Mouse (Mus musculus): Measurements from ENCODE around the gene Fcer1g.

Gene Fcer1g

DNA sequence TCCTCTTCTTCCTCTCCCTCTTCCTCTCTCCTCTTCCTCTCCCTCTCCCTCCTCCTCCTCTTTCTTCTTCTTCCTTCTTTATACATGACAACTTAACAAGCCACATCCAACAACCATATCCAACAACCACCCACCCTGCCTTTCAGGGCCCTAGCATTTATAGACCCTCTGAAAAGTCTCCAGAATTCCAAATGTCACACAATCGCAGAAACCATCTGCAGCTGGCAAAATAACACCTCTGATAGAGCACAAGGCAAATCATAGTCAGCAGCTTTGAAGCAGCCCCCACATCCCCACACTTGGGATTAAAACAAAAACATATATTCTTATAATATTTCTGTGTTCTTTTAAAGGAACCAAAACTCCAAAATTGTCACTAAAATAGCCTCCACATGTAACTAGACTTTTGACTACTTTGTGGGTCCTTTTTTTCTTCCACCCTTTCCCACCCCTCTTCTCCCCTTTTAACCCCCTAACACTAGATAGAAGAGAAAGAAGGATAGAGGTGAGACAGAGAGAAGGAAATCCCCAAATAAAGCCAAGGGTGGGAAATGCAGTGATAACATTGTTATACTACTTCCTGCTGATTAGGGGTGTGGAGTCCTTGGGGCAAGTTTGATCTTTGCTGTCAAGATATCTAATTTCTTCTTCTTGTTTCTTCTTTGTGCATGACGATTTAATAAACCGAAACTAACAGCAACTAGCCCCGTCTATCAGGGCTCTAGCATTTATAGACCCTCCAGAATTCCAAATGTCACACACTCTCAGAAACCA lies 32.0 kb upstream of the Fcer1g start:
- DNase-seq (ENCODE audit: low read depth, low spot score), result no peak

DNA sequence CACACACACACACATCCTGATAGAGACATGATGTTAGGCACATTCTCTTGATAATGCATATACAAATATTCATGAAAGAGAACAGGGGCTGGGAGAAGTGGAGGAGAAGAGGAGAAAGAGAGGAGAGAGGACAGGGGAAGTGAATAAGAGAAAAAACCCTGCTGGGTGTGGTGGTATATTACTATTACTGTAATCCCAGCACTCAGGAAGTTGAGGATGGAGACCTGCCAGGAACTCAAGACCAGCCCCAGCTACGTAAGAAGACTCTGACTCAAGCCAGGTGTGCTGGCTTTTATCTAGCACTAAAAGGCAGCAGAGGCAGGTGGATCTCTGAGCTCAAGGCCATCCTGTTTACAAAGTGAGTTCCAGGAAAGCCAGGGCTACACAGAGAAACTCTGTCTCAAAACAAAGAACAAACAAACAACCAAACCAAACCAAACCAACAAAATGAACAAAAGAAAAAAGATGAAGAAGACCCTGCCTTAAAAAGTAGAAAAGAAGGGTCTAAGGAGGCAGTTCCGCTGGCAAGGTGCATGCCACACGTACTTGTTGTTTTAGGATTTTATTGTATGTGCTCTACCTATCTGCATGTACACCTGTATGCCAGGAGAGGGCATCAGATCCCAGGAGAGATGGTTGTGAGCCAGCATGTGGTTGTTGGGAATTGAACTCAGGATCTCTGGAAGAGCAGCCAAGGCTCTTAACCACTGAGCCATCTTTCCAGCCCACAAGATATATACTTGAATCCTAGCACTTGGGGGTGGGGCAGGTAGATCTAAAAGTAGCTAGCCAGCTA lies 29.7 kb upstream of the Fcer1g start:
- DNase-seq (ENCODE audit: low read depth, low spot score), result peak; percentile 76

DNA sequence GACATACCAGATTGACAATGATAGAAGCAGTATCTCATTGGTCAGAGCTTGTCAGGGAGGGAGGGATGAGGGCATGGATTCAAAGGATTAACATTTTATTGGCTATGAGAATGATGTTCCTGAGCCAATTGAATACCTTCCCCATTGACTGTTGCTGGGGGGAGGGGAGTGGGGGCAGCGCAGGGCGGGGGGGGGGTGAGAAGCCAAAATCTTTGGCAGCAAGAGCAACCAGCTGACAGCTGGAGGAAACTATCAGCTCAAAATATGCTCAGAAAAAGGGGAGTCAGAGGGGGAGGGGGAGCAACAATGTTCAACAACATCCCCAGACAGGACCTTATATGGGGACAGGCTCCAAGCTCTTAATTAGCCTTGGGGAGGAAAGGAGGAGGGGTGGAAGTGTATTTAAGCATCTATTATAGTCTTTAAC lies 29.0 kb upstream of the Fcer1g start:
- no peak for DNase-seq (ENCODE audit: low read depth, low spot score)

DNA sequence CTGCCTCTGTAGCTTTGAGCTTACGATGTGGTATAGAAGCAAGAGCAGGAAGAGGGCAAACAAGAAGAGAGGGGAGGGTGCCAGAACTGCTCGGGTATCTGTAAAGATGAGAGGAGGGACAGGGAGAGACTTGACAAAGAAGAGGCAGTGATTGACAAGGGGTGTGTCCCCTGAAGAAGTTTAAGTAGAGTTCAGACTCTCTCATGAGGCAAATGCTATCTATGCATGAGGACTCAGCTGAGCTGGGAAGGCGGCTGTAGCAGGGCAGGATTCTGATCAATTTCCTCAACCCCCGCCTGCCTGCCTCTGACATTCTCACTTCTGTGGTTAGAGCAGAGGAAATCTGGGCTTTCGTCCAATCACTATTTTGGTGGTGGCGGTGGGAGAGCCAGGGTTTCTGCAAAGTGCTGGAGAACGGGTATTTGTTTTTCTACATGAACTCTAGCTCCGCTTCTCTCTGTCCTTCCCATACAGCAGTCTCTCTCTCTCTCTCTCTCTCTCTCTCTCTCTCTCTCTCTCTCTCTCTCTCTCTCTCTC lies 28.5 kb upstream of the Fcer1g start:
- DNase-seq (ENCODE audit: low read depth, low spot score), result no peak

DNA sequence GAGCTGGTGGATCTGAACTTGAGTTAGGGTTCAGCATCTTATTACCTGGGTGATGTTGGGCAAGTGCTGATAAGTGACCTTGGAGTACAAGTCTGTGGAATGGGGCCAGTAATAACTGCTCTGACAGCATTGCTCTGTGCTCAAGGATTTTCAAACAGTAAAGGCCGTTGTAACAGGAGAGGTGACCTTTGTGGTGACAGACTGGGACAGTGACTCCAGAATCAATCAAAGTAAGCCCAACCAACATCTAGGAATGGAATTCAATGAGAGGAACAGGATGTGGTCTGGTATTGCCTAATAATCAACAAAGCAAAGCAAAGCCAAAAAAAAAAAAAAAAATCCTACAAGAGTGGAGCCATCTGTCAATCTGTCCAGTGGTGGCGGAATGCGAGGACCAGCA lies 26.2 kb upstream of the Fcer1g start:
- DNase-seq (ENCODE audit: low read depth, low spot score), result no peak

DNA sequence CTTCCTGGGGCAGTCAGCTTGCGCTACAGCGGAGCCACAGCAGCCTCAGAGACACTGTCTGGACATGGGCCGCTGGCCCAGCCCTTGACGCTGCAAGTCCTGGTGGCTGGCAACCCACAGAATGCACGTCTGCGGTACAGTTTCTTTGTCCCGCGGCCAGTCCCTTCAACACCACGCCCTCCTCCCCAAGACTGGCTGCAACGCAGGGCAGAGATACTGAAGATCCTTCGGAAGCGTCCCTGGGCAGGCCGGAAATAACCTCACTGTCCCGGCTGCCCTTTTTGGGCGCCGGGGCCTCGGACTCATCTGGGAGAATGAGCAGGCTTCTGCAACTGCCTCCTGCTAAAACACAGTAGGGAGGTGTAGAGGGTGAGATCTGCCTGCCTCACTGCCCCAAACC lies 24.8 kb upstream of the Fcer1g start:
- no peak for DNase-seq (ENCODE audit: low read depth, low spot score)

DNA sequence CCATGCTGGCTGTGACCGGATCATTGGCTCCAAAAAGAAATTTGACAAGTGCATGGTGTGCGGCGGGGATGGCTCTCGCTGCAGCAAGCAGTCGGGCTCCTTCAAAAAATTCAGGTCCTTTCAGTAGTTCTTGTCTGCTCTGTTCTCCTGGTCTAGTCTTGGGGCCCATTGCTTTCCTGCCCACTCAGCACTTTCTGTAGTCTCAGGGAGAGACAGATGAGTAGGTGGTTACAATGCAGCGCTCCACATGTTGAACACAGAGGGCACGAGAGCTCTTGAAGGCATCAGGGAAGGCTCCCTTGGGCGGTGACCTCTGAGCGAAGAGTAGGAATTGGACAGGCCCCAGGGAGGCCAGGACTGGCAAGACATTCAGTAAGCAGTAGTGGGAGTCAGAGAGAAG lies 23.6 kb upstream of the Fcer1g start:
- no peak for DNase-seq (ENCODE audit: low read depth, low spot score)

DNA sequence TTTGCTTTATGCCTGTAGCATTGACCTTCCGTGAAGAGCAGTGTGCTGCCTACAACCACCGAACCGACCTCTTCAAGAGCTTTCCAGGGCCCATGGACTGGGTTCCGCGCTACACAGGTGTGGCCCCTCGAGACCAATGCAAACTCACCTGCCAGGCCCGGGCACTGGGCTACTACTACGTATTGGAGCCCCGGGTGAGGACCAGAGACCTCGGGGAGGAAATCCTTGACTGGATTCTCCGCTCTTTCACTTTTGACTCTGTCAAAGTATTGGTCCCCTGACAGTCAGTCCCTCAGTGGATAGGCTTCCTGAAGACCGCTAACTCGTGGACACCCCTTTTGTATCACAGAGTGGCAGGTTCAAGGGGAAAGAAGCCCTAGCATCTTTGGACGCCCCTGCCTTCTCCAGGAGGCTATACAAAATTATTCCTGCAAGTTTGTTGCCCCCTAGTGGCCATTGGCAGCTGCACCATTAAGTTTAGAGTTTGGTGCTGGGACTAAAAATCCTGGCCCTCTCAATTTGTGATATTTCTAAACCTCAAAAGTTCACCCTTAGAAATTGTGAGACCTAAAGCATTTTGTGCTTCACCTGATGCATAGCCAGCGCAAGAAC lies 22.9 kb upstream of the Fcer1g start:
- peak; percentile 87 for DNase-seq (ENCODE audit: low read depth, low spot score)

DNA sequence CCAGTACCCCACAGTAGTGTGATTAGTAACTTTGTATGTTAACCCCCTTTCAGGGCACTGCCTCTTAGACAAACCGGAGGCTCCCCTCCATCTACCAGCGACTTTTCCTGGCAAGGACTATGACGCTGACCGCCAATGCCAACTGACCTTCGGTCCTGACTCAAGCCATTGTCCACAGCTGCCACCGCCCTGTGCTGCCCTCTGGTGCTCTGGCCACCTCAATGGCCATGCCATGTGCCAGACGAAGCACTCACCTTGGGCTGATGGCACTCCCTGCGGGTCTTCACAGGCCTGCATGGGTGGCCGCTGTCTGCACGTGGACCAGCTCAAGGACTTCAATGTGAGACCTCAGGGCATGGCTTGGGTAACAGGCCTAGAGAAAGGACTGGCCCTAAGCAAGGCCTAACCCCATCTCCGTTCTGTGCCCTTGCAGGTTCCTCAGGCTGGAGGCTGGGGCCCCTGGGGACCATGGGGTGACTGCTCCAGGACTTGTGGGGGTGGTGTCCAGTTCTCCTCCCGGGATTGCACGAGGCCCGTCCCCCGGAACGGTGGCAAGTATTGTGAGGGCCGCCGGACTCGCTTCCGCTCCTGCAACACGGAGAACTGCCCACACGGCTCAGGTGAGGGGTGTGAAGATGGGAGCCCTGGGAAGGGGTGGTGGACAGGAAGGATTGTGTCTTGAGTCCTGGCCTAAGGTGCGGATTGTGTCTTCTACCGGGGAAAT lies 22.1 kb upstream of the Fcer1g start:
- DNase-seq (ENCODE audit: low read depth, low spot score), result no peak

DNA sequence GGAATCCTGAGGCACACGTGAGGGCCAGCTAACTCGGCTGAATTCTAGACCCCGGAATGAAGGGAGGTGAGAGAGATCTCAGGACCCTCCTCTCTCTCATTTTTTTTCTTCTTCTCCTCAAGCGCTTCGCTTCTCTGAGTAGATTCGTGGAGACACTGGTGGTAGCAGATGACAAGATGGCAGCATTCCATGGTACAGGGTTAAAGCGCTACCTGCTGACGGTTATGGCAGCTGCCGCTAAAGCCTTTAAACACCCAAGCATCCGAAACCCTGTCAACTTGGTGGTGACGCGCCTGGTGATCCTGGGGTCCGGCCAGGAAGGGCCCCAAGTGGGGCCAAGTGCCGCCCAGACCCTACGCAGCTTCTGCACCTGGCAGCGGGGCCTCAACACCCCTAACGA lies 18.2 kb upstream of the Fcer1g start:
- peak; percentile 55 for DNase-seq (ENCODE audit: low read depth, low spot score)

DNA sequence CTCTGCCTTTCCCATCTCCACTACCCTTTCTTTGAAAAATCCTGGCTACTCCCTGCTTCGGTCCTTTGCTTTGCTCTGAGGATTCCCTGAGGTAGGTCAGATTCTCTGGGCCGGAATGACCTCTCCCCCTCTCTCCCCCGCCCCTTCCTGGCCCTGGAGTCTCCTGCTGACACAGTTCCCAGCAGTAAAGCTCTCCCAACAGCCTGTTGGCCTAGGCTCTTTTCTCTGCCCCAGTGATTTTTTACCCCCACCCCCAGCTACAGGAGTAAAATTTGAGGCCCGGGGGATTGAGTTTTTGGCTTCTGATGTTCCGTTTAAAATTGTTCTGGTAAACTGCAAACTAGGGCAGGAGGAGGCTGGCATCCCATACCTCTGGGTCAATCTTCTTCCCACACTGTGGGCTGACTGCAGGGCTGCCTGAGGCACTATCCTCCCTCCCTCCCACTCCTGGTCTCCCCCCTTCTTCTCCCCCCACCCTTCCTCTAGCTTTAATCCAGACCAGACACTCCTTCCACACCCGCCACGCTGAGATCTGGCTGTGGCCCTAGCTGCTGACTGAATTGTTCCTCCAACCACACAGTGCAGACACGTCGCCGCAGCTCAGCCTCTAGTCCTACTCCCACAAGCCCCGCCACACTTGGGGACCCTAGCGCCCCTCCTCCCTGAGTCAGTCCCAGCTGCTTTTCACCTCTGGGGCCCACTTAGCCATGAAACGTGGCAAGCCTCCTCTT lies 17.6 kb upstream of the Fcer1g start:
- DNase-seq (ENCODE audit: low read depth, low spot score), result peak; percentile 55

DNA sequence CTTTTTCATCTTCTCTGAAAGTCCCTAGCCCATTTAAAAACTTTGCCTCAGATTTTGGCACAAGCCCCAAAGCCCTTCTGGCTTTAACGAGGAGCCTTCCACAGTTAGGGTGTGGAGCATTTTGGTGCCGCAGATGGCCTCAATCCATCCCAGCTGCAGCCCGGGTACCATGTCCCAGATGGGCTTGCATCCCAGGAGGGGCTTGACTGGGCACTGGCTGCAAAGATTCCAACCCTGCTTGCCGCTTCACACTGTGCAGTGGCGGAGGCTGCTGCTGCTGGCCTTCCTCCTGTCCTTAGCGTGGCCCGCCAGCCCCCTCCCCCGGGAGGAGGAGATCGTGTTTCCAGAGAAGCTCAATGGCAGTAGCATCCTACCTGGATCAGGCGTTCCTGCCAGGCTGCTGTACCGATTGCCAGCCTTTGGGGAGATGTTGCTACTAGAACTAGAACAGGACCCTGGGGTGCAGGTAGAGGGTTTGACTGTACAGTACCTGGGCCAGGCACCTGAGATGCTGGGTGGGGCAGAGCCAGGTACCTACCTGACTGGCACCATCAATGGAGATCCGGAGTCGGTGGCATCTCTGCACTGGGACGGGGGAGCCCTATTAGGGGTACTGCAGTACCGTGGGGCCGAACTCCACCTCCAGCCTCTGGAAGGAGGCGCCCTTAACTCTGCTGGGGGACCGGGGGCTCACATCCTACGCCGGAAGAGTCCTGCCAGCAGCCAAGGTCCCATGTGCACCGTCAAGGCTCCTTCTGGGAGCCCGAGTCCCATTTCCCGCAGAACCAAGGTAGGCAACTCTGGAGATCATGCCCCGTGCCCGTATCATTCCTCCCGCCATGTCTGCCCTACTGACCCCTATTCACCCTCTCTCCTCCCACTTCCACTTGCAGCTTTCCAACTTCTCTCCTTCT lies 16.8 kb upstream of the Fcer1g start, which contains the start of gene Ndufs2:
Gene Ndufs2, minus strand, starts transcription at position 709 of the 914 bp plus-strand sequence.
- DNase-seq (ENCODE audit: low read depth, low spot score), result no peak

DNA sequence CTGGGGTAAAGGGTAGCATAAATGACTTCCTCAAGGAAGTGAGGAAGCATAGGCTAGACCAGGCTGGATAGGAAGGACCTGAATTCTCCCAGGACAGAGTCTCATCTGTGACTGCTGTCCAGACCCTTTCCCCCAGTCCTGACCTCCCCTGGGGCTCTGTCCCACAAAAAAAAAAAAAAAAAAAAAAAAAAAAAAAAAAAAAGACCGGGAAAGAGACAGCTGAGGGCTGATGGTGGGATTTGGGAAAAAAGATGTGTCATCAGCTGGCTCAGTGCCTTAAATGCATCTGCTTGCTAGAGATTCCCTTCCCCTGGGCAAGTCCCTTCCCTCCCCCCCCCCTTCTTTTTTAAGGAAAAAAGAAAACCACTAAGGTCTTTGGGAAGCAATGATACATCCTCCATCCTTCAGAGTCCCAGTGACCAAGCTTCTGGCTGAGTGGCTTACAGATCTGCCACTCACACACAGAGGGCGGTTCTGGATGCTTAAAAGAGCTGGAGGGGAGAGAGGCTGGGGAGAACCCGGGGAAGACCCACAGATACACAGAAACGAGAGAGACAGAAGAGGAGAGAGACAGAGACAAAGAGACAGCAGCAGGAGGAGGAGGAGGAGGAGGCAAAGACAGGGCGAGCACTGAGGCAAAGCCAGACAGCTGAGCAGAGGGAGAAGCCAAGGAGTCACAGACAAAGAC lies 15.9 kb upstream of the Fcer1g start, which contains the start of gene Adamts4:
Gene Adamts4, plus strand, starts transcription at position 509 of the 688 bp plus-strand sequence.
- DNase-seq (ENCODE audit: low read depth, low spot score), result no peak

DNA sequence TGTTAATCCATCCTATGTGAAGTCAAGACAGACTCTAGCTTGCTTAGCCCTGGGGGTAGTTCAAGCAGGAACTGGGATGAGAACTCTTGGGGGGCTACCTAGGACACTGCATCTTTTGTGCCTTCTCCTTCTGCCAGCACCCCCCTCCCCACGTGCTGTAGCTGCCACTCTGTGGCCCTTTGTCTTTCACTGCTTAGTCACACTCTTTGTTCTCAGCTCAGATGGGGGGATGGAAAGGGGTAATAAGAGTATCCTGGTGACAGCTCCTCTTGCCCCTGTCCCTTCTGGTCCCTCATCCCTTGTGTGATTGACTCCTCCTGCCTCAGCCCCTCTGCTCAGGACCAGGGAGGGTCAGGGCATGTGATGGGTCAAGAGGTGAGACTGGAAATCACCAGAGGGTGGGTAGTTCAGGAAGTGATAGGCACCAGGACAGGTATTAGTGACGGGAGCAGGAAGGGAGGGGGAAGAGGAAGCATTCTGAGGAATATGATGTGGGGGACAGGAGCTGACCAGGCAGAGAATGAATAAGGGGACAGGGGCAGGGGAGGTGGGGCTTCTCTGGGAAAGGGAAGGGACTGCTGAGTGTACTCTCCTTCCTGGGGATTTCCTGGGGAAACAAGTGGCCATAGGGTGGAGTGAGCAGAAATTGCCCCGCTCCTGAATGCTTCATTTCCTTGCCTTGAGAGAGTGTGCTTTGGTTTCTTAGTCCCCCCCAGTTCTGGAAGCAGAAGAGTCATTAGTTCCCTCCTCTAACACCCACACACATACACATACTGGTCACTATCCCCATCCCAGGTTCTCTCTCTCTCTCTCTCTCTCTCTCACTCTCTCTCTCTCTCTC lies 14.4 kb upstream of the Fcer1g start:
- no peak for DNase-seq (ENCODE audit: low read depth, low spot score)

DNA sequence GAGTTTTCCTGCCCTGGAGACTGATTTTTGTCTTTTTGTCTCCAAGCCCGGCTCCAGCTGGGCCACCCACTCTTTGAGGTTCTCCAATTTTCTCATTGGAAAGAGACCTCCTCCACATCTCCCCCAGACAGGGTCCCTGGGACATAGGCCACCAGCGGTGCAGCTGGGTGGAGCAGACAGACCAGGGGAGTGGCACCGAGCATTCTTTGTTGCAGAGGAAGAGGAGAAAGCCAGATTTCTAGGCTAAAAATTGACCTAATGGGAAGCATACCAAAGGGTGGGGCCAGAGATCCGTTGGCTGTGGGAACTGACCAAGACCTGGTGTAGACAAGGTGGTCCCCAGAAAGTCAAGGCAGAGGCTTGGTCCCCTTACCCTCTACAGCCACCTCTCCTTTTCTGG lies 13.8 kb upstream of the Fcer1g start:
- no peak for DNase-seq (ENCODE audit: low read depth, low spot score)

DNA sequence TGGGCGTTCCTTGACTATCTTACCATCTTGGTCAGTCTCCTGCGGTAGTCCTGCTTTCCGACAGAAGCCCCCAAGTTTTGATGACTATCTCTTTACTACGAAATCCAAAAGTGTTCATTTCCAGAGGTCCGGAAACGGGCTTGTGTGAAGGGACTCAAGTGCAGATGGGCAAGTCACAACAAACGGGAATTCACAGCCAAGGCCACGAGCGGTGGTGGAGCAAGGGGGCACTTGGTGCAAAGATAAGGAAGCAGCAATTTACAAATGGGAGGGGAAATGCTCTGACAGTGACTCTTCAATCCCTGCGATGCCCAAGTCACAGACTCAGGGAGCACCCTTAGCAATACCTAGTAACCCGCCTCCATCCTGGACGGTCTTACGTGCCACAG lies 13.3 kb upstream of the Fcer1g start:
- no peak for DNase-seq (ENCODE audit: low read depth, low spot score)

DNA sequence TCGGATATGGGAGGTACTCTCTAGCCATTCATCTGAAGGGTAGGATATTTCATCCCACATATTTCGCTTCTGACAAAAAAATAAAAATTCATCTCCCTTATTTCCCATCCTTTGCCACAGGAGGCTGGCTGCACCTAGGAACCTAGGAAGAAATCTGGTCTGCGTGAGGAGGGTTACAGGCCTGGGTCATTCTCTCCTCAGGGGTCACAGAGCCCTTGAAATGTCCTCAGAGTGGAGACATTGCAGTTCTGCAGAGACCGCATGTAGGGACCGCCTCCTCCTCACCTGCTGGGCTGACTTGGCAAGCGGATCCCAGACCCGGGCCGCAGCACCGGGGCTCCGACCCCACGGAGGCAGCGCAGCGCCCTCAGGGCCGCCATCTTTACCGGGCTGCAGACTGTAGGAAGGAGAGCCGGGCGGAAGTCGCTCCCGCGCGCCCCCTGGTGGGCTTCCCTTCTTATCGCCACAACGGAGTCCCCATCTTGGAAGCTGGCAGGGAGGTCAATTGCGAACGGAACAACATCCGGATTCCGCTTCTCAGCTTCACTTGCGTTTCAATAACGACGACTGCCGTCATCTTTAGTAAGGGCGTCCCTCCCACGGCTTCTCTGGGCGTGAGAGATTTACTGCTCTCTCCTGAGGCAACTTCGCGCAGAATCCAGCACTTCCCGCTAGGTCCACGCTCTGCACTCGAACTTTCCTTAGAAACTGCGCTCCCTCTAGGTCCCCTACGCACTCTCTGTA lies 12.7 kb upstream of the Fcer1g start:
- DNase-seq (ENCODE audit: low read depth, low spot score), result peak; percentile 98

DNA sequence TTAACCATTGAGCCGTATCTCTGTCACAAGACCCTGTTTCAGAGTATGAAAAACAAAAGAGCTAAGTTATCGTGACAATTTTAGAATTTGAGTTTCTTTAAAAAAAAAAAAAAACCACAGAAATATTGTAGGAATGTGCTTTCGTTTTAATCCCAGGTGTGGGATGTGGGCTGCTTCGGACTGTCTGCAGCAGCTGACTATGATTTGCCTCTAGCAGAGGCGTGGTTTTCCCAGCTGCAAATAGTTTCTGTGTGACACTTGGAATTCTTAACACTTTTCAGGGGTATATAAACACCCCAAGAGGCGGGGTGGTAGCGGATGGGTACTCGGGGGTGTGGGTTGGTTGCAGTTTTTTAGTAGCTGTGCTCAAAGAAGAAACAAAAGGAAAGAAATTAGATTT lies 11.2 kb upstream of the Fcer1g start:
- DNase-seq (ENCODE audit: low read depth, low spot score), result no peak

All from R1 (cell line).